Mouse (Mus musculus) Patski (cell line): ENCODE measurements at regions not wholly inside any gene's neighbourhood (a gene's known extent, or its start where the extent isn't known, plus 50 kb on each side); places are given as distances from the start of the nearest gene placed in this dataset.

ENCODE experiments used
- ATAC-seq: fragments of 100-300 bp; one replicate; pipeline ENCODE4 v1.8.0; 2021
- CTCF ChIA-PET: fragments of 350-600 bp; sonication (Branson Sonifier 250); formaldehyde crosslinking; loops from one replicate; lab custom pipeline; 2022; ENCODE audit warnings: inconsistent platforms; lab: Charles Lee
- POLR2A ChIA-PET: fragments of 350-600 bp; sonication (Branson Sonifier 250); formaldehyde crosslinking; loops from one replicate; lab custom pipeline; 2022; ENCODE audit warnings: antibody characterized with exemption, inconsistent platforms; lab: Charles Lee
- DNase-seq: peaks from one replicate; pipeline ENCODE4 v3.0.0-alpha.2; 2011; ENCODE audit warnings: low read depth, low spot score
- H3K27me3 ChIP-seq: fragments of 371-371 bp; one replicate; pipeline ENCODE4 v1.5.1; 2021
- CTCF ChIP-seq: fragments of 100-300 bp; IDR thresholded peaks from one replicate; pipeline ENCODE4 v1.5.1; 2021
- in situ Hi-C: fragments of 300-500 bp; cut with MboI; formaldehyde crosslinking; loops from 3 replicates; pipeline ENCODE4 v1.11.1; 2018; ENCODE audit warnings: low pct_unique_long_range_greater_than_20kb, mixed read lengths

- DNase-seq (peak; percentile 92), ATAC-seq (peak; percentile 95)
- in situ Hi-C loops = loop anchor here (5.0 kb wide), 1 partner anchor 55 kb away; no protein-coding TSS in a partner anchor
- TF ChIP-seq CTCF = no peak
- ChIA-PET POLR2A (no interaction called here), CTCF (no interaction called here)
- no peaks in the 10 kb centered on the region for H3K27me3 ChIP-seq
These were observed 237.6 kb upstream of the Stt3b start for GRCm38 (mm10) chr9:115547625-115548325.

GRCm38 (mm10) chr9:115548722-115549349 is 238.6 kb upstream of the Stt3b start:
- ATAC-seq (no peak), DNase-seq (no peak)
- in situ Hi-C loops = loop anchor here (5.0 kb wide), 1 partner anchor 57 kb away; no protein-coding TSS in a partner anchor
- ChIA-PET POLR2A (no interaction called here), CTCF (no interaction called here)
- H3K27me3 ChIP-seq = no peaks in the 10 kb centered on the region
- TF ChIP-seq CTCF = no peak

GRCm38 (mm10) chr9:115551080-115551479 is 240.9 kb upstream of the Stt3b start:
- ATAC-seq = no peak
- CTCF ChIA-PET = no interaction called here
- no peak for DNase-seq
- POLR2A ChIA-PET = no interaction called here
- in situ Hi-C loops = no loop called here
- TF ChIP-seq CTCF = no peak
- H3K27me3 ChIP-seq = no peaks in the 10 kb centered on the region

- ATAC-seq (no peak), DNase-seq (no peak)
- TF ChIP-seq CTCF = no peak
- no peaks in the 10 kb centered on the region for H3K27me3 ChIP-seq
- CTCF ChIA-PET = interaction anchor here (1.4 kb wide), 1 partner anchor 12 kb away, joined by 3 read pairs; no protein-coding TSS in a partner anchor
- POLR2A ChIA-PET = no interaction called here
- in situ Hi-C loops = no loop called here
These were observed 241.3 kb upstream of the Stt3b start for GRCm38 (mm10) chr9:115551501-115551900.

- no peaks in the 10 kb centered on the region for H3K27me3 ChIP-seq
- CTCF ChIA-PET = no interaction called here
- in situ Hi-C loops = no loop called here
- no peak for TF ChIP-seq CTCF
- ATAC-seq = no peak
- no peak for DNase-seq
- POLR2A ChIA-PET = no interaction called here
These were observed 247.9 kb upstream of the Stt3b start for GRCm38 (mm10) chr9:115558131-115558530.

GRCm38 (mm10) chr9:115559521-115559920 is 249.3 kb upstream of the Stt3b start:
- no peaks in the 10 kb centered on the region for H3K27me3 ChIP-seq
- POLR2A ChIA-PET = no interaction called here
- no peak for TF ChIP-seq CTCF
- CTCF ChIA-PET = no interaction called here
- in situ Hi-C loops = no loop called here
- DNase-seq (no peak), ATAC-seq (no peak)

GRCm38 (mm10) chr9:115561207-115561606 is 251.0 kb upstream of the Stt3b start:
- ChIA-PET CTCF (no interaction called here), POLR2A (no interaction called here)
- in situ Hi-C loops = no loop called here
- DNase-seq = no peak
- no peak for TF ChIP-seq CTCF
- no peak for ATAC-seq
- no peaks in the 10 kb centered on the region for H3K27me3 ChIP-seq

GRCm38 (mm10) chr9:115562783-115563182 is 252.6 kb upstream of the Stt3b start:
- DNase-seq (no peak), ATAC-seq (no peak)
- H3K27me3 ChIP-seq = no peaks in the 10 kb centered on the region
- no peak for TF ChIP-seq CTCF
- in situ Hi-C loops = no loop called here
- ChIA-PET CTCF (no interaction called here), POLR2A (no interaction called here)

GRCm38 (mm10) chr9:115564366-115564765 is 254.1 kb upstream of the Stt3b start:
- TF ChIP-seq CTCF = no peak
- no peaks in the 10 kb centered on the region for H3K27me3 ChIP-seq
- ChIA-PET CTCF (interaction anchor here (0.8 kb wide), 1 partner anchor 12 kb away, joined by 3 read pairs; no protein-coding TSS in a partner anchor), POLR2A (no interaction called here)
- DNase-seq (no peak), ATAC-seq (no peak)
- in situ Hi-C loops = no loop called here

GRCm38 (mm10) chr9:115568693-115569334 is 258.6 kb upstream of the Stt3b start:
- ChIA-PET POLR2A (no interaction called here), CTCF (no interaction called here)
- no peak for DNase-seq
- no peaks in the 10 kb centered on the region for H3K27me3 ChIP-seq
- TF ChIP-seq CTCF = no peak
- no peak for ATAC-seq
- in situ Hi-C loops = no loop called here

- ChIA-PET CTCF (no interaction called here), POLR2A (no interaction called here)
- H3K27me3 ChIP-seq = no peaks in the 10 kb centered on the region
- TF ChIP-seq CTCF = no peak
- in situ Hi-C loops = no loop called here
- DNase-seq = no peak
- no peak for ATAC-seq
These were observed 260.8 kb upstream of the Stt3b start for GRCm38 (mm10) chr9:115570998-115571397.
